Mouse (Mus musculus): ENCODE results near the gene Agpat1.

DNA sequence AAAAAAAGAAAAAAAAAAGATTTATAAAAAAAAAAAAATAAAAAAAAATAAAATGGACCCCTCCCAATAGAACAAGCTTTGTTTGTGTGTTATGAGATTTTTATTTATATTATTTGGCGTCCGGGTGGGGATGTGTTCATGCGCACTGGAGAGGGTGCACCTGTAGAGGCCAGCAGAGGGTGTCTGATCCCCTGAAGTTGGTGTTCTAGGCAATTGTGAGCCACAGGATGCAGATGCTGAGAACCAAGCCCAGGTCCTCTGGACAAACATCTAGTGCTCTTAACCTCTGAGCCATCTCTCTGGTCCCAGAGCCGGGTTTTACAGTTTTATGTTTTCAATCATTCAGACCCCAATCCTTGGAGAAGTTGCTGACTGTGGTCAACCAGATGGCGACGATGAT, 43.6 kb upstream of the Agpat1 start:
- TF ChIP-seq GATA1 (IDR thresholded peaks at IDR 0.05; ENCODE audit: borderline replicate concordance, low read length) (no peak), FLI1 (IDR thresholded peaks at IDR 0.05; ENCODE audit: low read length) (no peak)

Data from megakaryocyte, embryonic 14.5 days (primary cell).